Mouse (Mus musculus) kidney, adult 11 months (tissue): Measurements from ENCODE around the gene Pdss1.
"Not testable (repeated sequence)": the region's sequence is repeated elsewhere in the genome, so short reads cannot be mapped to it uniquely, and the experiment has no call there.

Experiments used
- DNase-seq: peaks from one replicate; pipeline ENCODE4 v3.0.0; 2022

Pdss1 gene

GRCm38 (mm10) chr2:22895282-22896273, at the start of gene Pdss1:
Gene Pdss1 (plus strand): TSS chr2:22895522.
- peak; percentile 90 for DNase-seq

DNA sequence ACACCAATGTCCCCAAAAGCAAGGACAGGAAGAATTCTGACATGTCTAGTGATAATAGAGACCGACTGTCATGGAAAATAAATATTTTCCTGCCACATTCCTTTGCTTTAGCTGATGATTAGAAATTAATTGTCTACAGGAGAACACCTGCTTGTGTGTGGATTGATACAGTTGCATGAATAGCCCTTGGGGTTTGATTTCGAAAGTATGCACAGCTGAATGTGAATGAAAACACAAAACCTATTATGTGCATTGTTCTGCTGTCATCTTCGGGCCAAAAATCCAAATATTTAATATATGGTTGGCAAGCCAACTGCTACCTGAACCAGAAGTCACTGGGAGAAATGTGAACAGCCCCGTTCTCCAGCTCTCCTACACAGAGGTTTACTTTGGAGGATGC, 43.4 kb upstream of the Pdss1 start:
- no peak for DNase-seq

DNA sequence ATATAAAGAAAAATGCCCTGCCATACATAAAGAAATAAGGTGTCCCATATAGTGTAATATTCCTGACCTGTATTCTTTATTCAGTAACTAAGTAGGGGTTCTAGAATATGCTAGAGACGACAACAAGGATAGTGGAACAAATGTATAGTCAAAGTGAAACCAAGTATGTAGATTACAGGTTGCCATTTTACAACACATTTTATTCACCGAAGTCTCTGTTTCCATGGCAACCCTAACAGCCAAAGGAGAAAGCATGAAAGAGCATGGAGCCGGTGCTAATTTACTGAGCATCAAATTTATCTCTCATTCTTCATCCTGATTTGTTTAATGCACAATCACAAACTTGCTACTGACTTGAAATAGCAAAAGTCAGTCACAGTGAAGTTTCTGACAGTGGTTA, 37.8 kb upstream of the Pdss1 start:
- no peak for DNase-seq

- DNase-seq, result no peak
These were observed 33.1 kb upstream of the Pdss1 start for GRCm38 (mm10) chr2:22862194-22862593.

- peak; percentile 12 for DNase-seq
These were observed 30.8 kb upstream of the Pdss1 start for GRCm38 (mm10) chr2:22864394-22865037.

DNA sequence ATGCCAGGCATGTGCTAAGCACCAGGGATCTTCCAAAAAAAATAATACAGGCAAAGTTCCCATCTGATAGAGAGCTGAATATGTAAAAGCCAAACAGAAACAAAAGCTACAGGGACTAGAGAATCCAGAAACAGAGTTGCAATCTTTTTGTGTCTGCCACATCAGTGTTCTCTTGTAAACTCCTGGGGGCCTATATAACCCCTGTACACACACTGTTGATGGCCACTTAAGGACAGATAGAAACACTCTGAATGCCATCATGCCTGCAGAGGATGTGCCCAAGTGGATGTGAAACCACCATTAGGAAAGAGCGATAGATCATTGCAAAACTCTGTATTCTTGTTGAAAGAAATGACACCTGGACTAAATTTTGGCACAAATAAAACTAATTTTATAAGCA, 29.5 kb upstream of the Pdss1 start:
- no peak for DNase-seq

- DNase-seq, result no peak
These were observed 28.4 kb upstream of the Pdss1 start for GRCm38 (mm10) chr2:22866894-22867424.

GRCm38 (mm10) chr2:22873159-22873558, 22.2 kb upstream of the Pdss1 start:
- peak; percentile 23 for DNase-seq

GRCm38 (mm10) chr2:22874628-22875027, 20.7 kb upstream of the Pdss1 start:
- peak; percentile 80 for DNase-seq

DNA sequence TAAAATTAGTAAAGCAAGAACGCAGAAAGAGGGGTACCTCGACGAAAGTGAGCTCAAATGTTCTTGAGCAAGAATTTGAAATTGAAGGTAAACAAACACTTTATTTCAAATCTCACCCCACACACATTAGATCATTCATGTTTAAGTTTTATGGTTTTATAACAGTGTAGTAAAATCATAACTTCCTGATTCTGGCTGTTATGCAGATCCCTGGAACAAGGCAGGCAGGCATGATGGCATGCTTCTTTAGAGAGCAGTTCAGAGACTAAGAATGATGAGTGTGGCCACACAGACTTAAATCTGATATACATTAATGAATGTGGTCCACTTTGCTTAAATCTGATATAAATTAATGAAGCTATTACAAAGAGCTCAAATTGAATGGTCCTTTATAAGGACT, 18.7 kb upstream of the Pdss1 start:
- no peak for DNase-seq

GRCm38 (mm10) chr2:22878781-22879180, 16.5 kb upstream of the Pdss1 start:
- DNase-seq, result peak; percentile 23

GRCm38 (mm10) chr2:22880726-22881125, 14.6 kb upstream of the Pdss1 start:
- peak; percentile 79 for DNase-seq

GRCm38 (mm10) chr2:22894932-22895281, 415 bp upstream of the Pdss1 start:
- no peak for DNase-seq

DNA sequence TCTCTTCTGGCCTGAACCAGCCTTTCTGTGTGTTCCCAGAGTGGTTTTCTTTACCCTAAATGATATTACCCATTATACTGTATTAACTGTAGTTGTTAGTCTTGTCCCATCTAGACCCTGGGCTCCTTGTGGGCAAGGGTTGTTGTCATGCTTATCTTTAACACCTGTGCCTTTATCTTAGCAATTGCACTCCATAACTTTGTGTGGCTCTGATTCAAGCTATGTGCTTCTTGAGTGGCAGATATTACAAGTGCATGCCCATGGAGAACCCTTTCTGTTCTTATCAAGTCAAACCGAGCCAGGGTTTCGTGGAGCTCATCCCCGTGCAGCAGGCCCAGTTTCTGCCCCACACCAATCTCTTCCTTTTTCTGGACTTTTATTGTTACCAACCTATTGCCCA, 8.6 kb downstream of the Pdss1 start:
- DNase-seq, result no peak

- DNase-seq, result peak; percentile 56
These were observed 19.1 kb downstream of the Pdss1 start for GRCm38 (mm10) chr2:22914421-22914820.

GRCm38 (mm10) chr2:22918651-22919050, 23.3 kb downstream of the Pdss1 start:
- DNase-seq, result no peak

GRCm38 (mm10) chr2:22925911-22926310, 30.6 kb downstream of the Pdss1 start:
- not testable (repeated sequence) for DNase-seq

- DNase-seq, result no peak
These were observed 32.9 kb downstream of the Pdss1 start for GRCm38 (mm10) chr2:22928259-22928658.

DNA sequence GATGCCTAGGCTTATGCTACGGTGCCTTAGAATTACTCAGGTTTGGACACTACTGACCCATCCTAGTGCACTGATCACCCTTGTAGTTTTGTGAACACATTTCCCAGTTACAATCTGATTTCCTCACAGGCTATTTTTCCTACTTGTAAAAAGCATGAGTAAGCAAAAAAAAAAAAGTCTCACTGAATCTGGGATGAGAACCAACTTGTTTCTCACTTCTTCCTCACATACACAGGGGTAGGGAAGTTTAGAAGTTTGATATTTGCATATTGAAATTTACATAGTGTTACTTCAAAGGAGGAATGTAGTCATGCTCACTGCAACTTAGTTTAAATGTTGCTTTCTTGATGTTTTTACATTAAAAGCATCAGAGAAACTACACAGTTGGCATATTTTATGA, 38.2 kb downstream of the Pdss1 start:
- DNase-seq, result no peak

DNA sequence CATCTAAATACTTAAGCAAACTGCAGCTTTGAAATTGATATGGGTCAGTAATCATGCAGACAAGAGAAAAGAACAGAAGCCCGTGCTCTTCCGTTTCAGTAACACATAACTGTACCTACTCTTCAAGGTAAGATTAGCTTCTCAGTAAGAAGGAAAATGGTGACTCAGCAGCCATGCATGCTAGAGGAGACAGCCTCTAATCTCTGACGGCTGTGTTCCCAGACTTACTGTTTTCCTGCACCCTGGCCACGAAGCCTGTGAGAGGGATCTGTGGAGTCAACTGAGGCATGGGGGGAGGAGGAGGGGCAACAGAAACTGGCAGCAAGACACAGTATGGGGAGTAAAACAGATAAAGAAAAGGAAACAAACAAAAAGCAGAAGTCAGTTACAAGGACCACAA, 54.6 kb downstream of the Pdss1 start:
- no peak for DNase-seq

- DNase-seq, result no peak
These were observed 59.0 kb downstream of the Pdss1 start for GRCm38 (mm10) chr2:22954278-22954677.

- DNase-seq, result no peak
These were observed 60.6 kb downstream of the Pdss1 start for GRCm38 (mm10) chr2:22955914-22956313.

DNA sequence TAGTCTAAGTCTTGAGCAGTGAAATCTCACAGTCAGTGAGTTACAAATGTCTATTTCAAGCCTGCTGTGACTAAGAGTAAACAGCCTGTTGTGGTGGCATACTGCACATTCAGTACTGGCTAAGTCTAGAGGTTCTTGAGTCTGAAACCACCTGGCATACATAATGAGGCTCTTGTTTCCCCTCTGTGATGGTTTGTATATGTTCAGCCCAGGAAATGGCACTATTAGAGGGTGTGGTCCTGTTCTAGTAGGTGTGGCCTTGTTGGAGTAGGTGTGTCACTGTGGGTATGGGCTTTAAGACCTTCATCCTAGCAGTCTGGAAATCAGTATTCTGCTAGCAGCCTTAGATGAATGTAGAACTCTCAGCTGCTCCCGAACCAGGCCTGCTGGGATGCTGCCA, 62.1 kb downstream of the Pdss1 start:
- DNase-seq, result no peak

- DNase-seq, result no peak
These were observed 66.4 kb downstream of the Pdss1 start for GRCm38 (mm10) chr2:22961681-22962080.
